ENCODE assay signal across 10 mouse cellular contexts in the genomic region with DNA sequence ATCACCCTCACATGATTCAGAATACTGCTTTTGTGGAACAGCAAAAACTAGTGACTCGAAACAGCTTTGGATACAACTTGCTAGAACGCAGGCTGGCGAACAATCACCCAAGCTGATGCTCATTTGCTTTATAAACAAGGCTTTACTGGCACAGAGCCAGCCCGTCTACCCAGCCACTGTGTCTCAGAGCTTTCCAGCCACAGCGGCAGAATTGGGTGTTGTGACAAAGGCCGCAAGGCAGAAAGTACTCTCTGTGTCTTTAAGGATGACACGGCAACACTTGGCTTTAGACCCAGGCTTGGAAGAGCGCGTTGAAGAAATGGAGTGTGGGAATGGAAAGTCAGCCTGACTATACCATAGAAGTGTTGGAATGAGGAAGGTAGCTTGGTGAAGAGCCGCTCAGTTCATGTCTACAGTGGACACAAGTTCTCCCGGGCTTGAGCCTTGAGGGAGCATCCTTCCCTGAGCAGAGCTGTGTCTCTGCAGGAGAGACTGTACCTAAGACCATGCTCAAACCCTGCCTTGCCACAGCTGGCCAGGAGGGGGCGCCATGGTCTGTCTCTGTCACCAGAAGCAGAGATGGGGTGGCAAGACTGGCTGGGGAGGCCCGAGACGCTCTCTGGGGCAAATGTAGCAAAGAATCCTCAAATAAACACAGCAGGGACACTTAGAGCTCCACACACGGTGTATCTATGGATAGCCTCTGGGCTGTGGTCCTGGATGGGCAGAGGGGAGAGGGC.
DNase-seq lines count a peak whose midpoint lies in the region; ATAC-seq and TF ChIP-seq lines count a peak whose summit lies in the region.
"Had no signal": no experiment of that assay in that cellular context is flagged by ENCODE, and none has a peak within 500 bp of the region (broad histone marks: within the 10 kb centered on the region; RNA-seq: fewer than 3 reads in every experiment).

No protein-coding gene starts in this region.

- no peak overlapping the region for H3K9ac ChIP-seq in heart, adult 2 months (ENCODE audit: low read depth, low read length)
- H3K9ac ChIP-seq: heart, embryonic 12.5 days had no signal

- no peak for DNase-seq in heart, adult 2 months
- no peak for DNase-seq in heart, adult 9 months (ENCODE audit: low spot score in 2 of 2)
- peak; percentile 59 for DNase-seq in retina, postnatal 1 day
- no peak for DNase-seq in retina, embryonic 14.5 days (ENCODE audit: low spot score)
- peak; percentile 52 for DNase-seq in layer of hippocampus, adult 9-11 months
- DNase-seq in adrenal gland, adult 2 months = no peak
- DNase-seq: thymus, adult 2 months had no signal

- H3K4me1 ChIP-seq in heart, adult 2 months (ENCODE audit: control insufficient read depth, insufficient read depth, low read length) = no peaks in the 10 kb centered on the region
- H3K4me1 ChIP-seq in testis, adult 2 months (ENCODE audit: control insufficient read depth, insufficient read depth, low read length) = peaks cover 8% of the 10 kb centered on the region

- H3K79me2 ChIP-seq in heart, adult 2 months (replicated peaks; ENCODE audit: control insufficient read depth, insufficient read depth, low read length) = no peaks in the 10 kb centered on the region

- TF ChIP-seq CTCF in heart, adult 2 months (IDR thresholded peaks at IDR 0.05) = 0 out of 2 replicates have a peak, but pooled peaks have one; percentile 8
- peak; percentile 84 for TF ChIP-seq CTCF in testis, adult 2 months (IDR thresholded peaks at IDR 0.05; ENCODE audit: control insufficient read depth, insufficient read depth, insufficient replicate concordance, low read depth, low read length)

- TF ChIP-seq POLR2A in heart, adult 2 months (IDR thresholded peaks at IDR 0.05; ENCODE audit: insufficient read depth, low read depth, low read length) = no peak
- no peak for TF ChIP-seq POLR2A in testis, adult 2 months (IDR thresholded peaks at IDR 0.05; ENCODE audit: control insufficient read depth, low read depth, low read length)

- no peaks in the 10 kb centered on the region for H3K27me3 ChIP-seq in heart, adult 2 months (ENCODE audit: control insufficient read depth, insufficient read depth, low read length)
- H3K27me3 ChIP-seq in testis, adult 2 months (ENCODE audit: control insufficient read depth, insufficient read depth, low read length) = no peaks in the 10 kb centered on the region
- H3K27me3 ChIP-seq: heart, embryonic 12.5 days had no signal

- H3K27ac ChIP-seq in heart, adult 2 months = no peak overlapping the region
- H3K27ac ChIP-seq in testis, adult 2 months (ENCODE audit: control insufficient read depth, insufficient read depth, low read depth, low read length) = no peak overlapping the region

- 63% methylated on average over 15 of the region's 15 CpGs for WGBS in heart, adult 2 months

- H3K36me3 ChIP-seq in heart, adult 2 months (ENCODE audit: control insufficient read depth, insufficient read depth, low read length) = no peaks in the 10 kb centered on the region
- H3K36me3 ChIP-seq in testis, adult 2 months (ENCODE audit: control insufficient read depth, insufficient read depth, low read length) = no peaks in the 10 kb centered on the region
- H3K36me3 ChIP-seq: heart, embryonic 12.5 days had no signal

- intact Hi-C loops in heart, adult 2 months (cut with DNase I) = no loop called here

- ATAC-seq in megakaryocyte, adult 5-6 weeks (ENCODE audit: poor library complexity, severe bottlenecking) = no peak

- TF ChIP-seq EP300 in heart, adult 2 months (IDR thresholded peaks at IDR 0.05; ENCODE audit: insufficient read depth, low read depth, low read length) = no peak

- H3K4me3 ChIP-seq in heart, adult 2 months = no peak overlapping the region
- peak overlapping the region; percentile 0 for H3K4me3 ChIP-seq in testis, adult 2 months (ENCODE audit: control insufficient read depth, low read depth, low read length)
- H3K4me3 ChIP-seq: heart, embryonic 12.5 days had no signal

Comparison
In these comparisons a context has a peak if more than half of its experiments do, and no peak if none do; other contexts are left out.
1. DNase-seq: peak in retina, postnatal 1 day (single experiment) and layer of hippocampus, adult 9-11 months (single experiment); none in heart, adult 2 months (0 of 2), heart, adult 9 months (0 of 2), retina, embryonic 14.5 days (single experiment) and adrenal gland, adult 2 months (single experiment).